Mouse (Mus musculus) liver, embryonic 11.5 days (tissue): ENCODE measurements around the gene Sipa1l1. TPM values are rescaled to one million over a fixed set of nuclear protein-coding genes. Genes with fewer than 3 reads are reported as not detected.

Source experiments
- ATAC-seq: fragments of 200-750 bp; cut with Nextera tagmentation; replicated peaks from 2 replicates; pipeline ENCODE4 v1.8.0; 2017; ENCODE audit warnings: moderate number of reproducible peaks, mild to moderate bottlenecking, moderate TSS enrichment, moderate library complexity; ENCODE audit not compliant: low FRiP score
- DNase-seq: peaks from one replicate; pipeline ENCODE4 v3.0.0-alpha.2; 2017; ENCODE audit warnings: low spot score
- H3K27ac ChIP-seq: fragments of 300-500 bp; sonication (generic); 2 replicates; pipeline ENCODE4 v1.5.1; 2014; ENCODE audit warnings: mild to moderate bottlenecking, low read depth, low read length, control low read depth
- H3K27me3 ChIP-seq: fragments of 300-500 bp; sonication (generic); replicated peaks from 2 replicates; pipeline ENCODE4 v1.6.1; 2014; ENCODE audit warnings: low read length, mixed read lengths; ENCODE audit not compliant: control insufficient read depth, insufficient read depth
- H3K36me3 ChIP-seq: fragments of 300-500 bp; sonication (generic); 2 replicates; pipeline ENCODE4 v1.6.1; 2014; ENCODE audit warnings: mild to moderate bottlenecking, low read length, moderate library complexity, mixed read lengths; ENCODE audit not compliant: control insufficient read depth, insufficient read depth
- H3K4me1 ChIP-seq: fragments of 300-500 bp; sonication (generic); replicated peaks from 2 replicates; pipeline ENCODE4 v1.6.1; 2014; ENCODE audit warnings: low read length, mixed read lengths; ENCODE audit not compliant: control insufficient read depth, insufficient read depth
- H3K4me2 ChIP-seq: fragments of 300-500 bp; sonication (generic); 2 replicates; pipeline ENCODE4 v1.6.1; 2014; ENCODE audit warnings: mild to moderate bottlenecking, control low read depth, moderate library complexity
- H3K4me3 ChIP-seq: fragments of 300-500 bp; sonication (generic); 2 replicates; pipeline ENCODE4 v1.5.1; 2014; ENCODE audit warnings: low read depth, low read length, control low read depth
- H3K9ac ChIP-seq: fragments of 300-500 bp; sonication (generic); 2 replicates; pipeline ENCODE4 v1.6.1; 2014; ENCODE audit warnings: low read depth, low read length, control low read depth
- H3K9me3 ChIP-seq: fragments of 300-500 bp; sonication (generic); 2 replicates; pipeline ENCODE4 v1.6.1; 2016; ENCODE audit warnings: low read length, inconsistent platforms, mixed read lengths; ENCODE audit not compliant: control insufficient read depth
- WGBS: fragments of 180-500 bp; shearing (Covaris S2); extraction: QIAGEN DNeasy Blood & Tissue Kit; methylation state at CpG from one replicate; pipeline ENCODE4 v1.1.7; 2014; 5-methylcytosine and 5-hydroxymethylcytosine counted together
- polyA plus RNA-seq: library from polyadenylated mRNA; unstranded; fragments of >200 nt; fragmentation: Nextera tagmentation; extraction: Ambion mirVana; gene quantifications from 2 replicates; pipeline ENCODE4 v1.2.1, GENCODE M21; 2014

Gene Sipa1l1
- polyA plus RNA-seq, 1 experiment from 2014 or later: 21.1 TPM

- 67% methylated on average over 3 of the region's 3 CpGs for WGBS
- peaks cover 3% of the 10 kb centered on the region; the same call in 1 of the 2 replicates for H3K36me3 ChIP-seq
- H3K27me3 ChIP-seq: no peaks in the 10 kb centered on the region
- no peaks in the 10 kb centered on the region for H3K9me3 ChIP-seq
- H3K4me3 ChIP-seq: no peak overlapping the region
- no peak overlapping the region for H3K9ac ChIP-seq
- H3K4me1 ChIP-seq: no peaks in the 10 kb centered on the region
- no peak for DNase-seq
- no peak overlapping the region for H3K27ac ChIP-seq
- ATAC-seq: no peak
- no peak overlapping the region for H3K4me2 ChIP-seq
Observed at GRCm38 (mm10) chr12:82412291-82413032, 243.3 kb downstream of the Sipa1l1 start.

- no peaks in the 10 kb centered on the region for H3K4me1 ChIP-seq
- no peak overlapping the region for H3K27ac ChIP-seq
- H3K4me2 ChIP-seq: no peak overlapping the region
- DNase-seq (no peak), ATAC-seq (no peak)
- peaks cover 4% of the 10 kb centered on the region for H3K36me3 ChIP-seq
- H3K9me3 ChIP-seq: no peaks in the 10 kb centered on the region
- H3K9ac ChIP-seq: no peak overlapping the region
- H3K27me3 ChIP-seq: no peaks in the 10 kb centered on the region
- H3K4me3 ChIP-seq: no peak overlapping the region
- 64% methylated on average over 4 of the region's 4 CpGs for WGBS
Observed at GRCm38 (mm10) chr12:82415690-82416364, 246.7 kb downstream of the Sipa1l1 start.

- no peaks in the 10 kb centered on the region for H3K27me3 ChIP-seq
- no peaks in the 10 kb centered on the region for H3K4me1 ChIP-seq
- H3K9ac ChIP-seq: no peak overlapping the region
- ATAC-seq: no peak
- H3K36me3 ChIP-seq: peaks cover 11% of the 10 kb centered on the region
- no peak overlapping the region for H3K27ac ChIP-seq
- no peak overlapping the region for H3K4me2 ChIP-seq
- H3K4me3 ChIP-seq: no peak overlapping the region
- no peaks in the 10 kb centered on the region for H3K9me3 ChIP-seq
- 89% methylated on average over 8 of the region's 8 CpGs for WGBS
- no peak for DNase-seq
Observed at GRCm38 (mm10) chr12:82419027-82419426, 249.9 kb downstream of the Sipa1l1 start.

- DNase-seq (no peak), ATAC-seq (no peak)
- no peaks in the 10 kb centered on the region for H3K27me3 ChIP-seq
- H3K9ac ChIP-seq: no peak overlapping the region
- WGBS: 95% methylated on average over 15 of the region's 15 CpGs
- H3K4me3 ChIP-seq: no peak overlapping the region
- H3K9me3 ChIP-seq: no peaks in the 10 kb centered on the region
- no peaks in the 10 kb centered on the region for H3K4me1 ChIP-seq
- no peak overlapping the region for H3K27ac ChIP-seq
- no peak overlapping the region for H3K4me2 ChIP-seq
- peaks cover 14% of the 10 kb centered on the region; the same call in 1 of the 2 replicates for H3K36me3 ChIP-seq
Observed at GRCm38 (mm10) chr12:82424783-82425182, 255.7 kb downstream of the Sipa1l1 start.

GRCm38 (mm10) chr12:82425853-82426252 lies 256.7 kb downstream of the Sipa1l1 start:
- Histone ChIP-seq H3K36me3 (peaks cover 14% of the 10 kb centered on the region; the same call in 1 of the 2 replicates), H3K9me3 (no peaks in the 10 kb centered on the region)
- no peak for ATAC-seq

DNA sequence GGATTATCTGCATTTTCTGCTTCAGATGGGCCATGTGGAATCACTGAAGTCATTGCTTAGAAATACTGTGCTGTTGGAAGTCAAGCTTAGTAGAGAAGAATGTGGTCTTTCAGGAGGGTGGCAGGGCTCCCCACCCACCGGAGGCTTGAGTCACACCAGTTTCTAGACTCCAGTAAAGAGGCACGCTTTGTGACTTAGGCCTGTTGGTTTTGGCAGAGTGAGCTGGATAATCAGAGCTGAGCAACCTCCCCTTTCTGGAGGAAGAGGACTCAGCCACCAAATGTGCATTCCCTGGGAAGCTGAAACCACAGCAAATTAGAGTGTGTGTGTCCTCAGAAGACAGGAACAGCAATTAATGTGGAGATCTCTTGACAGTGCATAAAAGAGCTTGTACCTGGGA lies 258.3 kb downstream of the Sipa1l1 start:
- no peak overlapping the region for H3K4me2 ChIP-seq
- H3K4me3 ChIP-seq: no peak overlapping the region
- H3K36me3 ChIP-seq: peaks cover 12% of the 10 kb centered on the region; the same call in 1 of the 2 replicates
- no peak overlapping the region for H3K27ac ChIP-seq
- ATAC-seq: no peak
- no peaks in the 10 kb centered on the region for H3K9me3 ChIP-seq
- no peak overlapping the region for H3K9ac ChIP-seq
- no peaks in the 10 kb centered on the region for H3K27me3 ChIP-seq
- DNase-seq: no peak
- 91% methylated on average over 2 of the region's 2 CpGs for WGBS
- no peaks in the 10 kb centered on the region for H3K4me1 ChIP-seq

More at GRCm38 (mm10) chr12:82425853-82426252, 256.7 kb downstream of the Sipa1l1 start:
- H3K4me1 ChIP-seq: no peaks in the 10 kb centered on the region
- DNase-seq: no peak
- H3K4me2 ChIP-seq: no peak overlapping the region
- no peak overlapping the region for H3K4me3 ChIP-seq
- no peak overlapping the region for H3K27ac ChIP-seq
- H3K27me3 ChIP-seq: no peaks in the 10 kb centered on the region
- WGBS: 72% methylated on average over 11 of the region's 11 CpGs
- no peak overlapping the region for H3K9ac ChIP-seq

- no peaks in the 10 kb centered on the region for H3K9me3 ChIP-seq
- peaks cover 9% of the 10 kb centered on the region; the same call in 1 of the 2 replicates for H3K36me3 ChIP-seq
- no peaks in the 10 kb centered on the region for H3K4me1 ChIP-seq
- no peak for DNase-seq
- no peak for ATAC-seq
- no peak overlapping the region for H3K4me3 ChIP-seq
- no peak overlapping the region for H3K9ac ChIP-seq
- no peaks in the 10 kb centered on the region for H3K27me3 ChIP-seq
- H3K27ac ChIP-seq: no peak overlapping the region
- 77% methylated on average over 9 of the region's 9 CpGs for WGBS
- H3K4me2 ChIP-seq: no peak overlapping the region
Observed at GRCm38 (mm10) chr12:82428466-82428865, 259.3 kb downstream of the Sipa1l1 start.

DNA sequence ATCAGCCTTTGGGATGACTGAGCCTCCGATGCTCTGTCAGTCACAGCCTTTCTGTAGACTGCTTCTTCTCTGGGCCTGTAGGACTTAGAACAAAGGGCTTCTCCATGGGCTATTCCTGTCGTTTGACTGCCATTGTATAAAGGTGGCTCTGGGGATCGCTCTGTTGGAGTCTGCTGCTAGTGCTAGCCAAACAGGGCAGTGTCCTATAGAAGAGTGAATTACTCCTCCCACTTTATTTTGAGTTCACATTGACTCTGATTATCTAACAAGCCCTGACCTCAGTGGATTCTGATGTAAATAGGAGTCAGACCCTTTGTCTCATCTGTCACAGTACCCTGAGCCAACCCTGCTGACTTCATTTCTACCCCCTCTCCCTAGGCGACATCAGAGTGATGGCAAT lies 264.2 kb downstream of the Sipa1l1 start:
- H3K4me3 ChIP-seq: no peak overlapping the region
- no peaks in the 10 kb centered on the region for H3K27me3 ChIP-seq
- H3K36me3 ChIP-seq: peaks cover 13% of the 10 kb centered on the region; the same call in 1 of the 2 replicates
- 82% methylated on average over 4 of the region's 4 CpGs for WGBS
- no peak overlapping the region for H3K27ac ChIP-seq
- no peak for DNase-seq
- no peaks in the 10 kb centered on the region for H3K9me3 ChIP-seq
- no peak overlapping the region for H3K4me2 ChIP-seq
- H3K9ac ChIP-seq: no peak overlapping the region
- no peaks in the 10 kb centered on the region for H3K4me1 ChIP-seq
- ATAC-seq: no peak
